Mouse (Mus musculus): ENCODE data around the gene Rem2. TPM values are rescaled to one million over a fixed set of nuclear protein-coding genes. Genes with fewer than 3 reads are reported as not detected.

Gene Rem2
- polyA plus RNA-seq, 1 experiment from 2014 or later = 40.2 TPM

DNA sequence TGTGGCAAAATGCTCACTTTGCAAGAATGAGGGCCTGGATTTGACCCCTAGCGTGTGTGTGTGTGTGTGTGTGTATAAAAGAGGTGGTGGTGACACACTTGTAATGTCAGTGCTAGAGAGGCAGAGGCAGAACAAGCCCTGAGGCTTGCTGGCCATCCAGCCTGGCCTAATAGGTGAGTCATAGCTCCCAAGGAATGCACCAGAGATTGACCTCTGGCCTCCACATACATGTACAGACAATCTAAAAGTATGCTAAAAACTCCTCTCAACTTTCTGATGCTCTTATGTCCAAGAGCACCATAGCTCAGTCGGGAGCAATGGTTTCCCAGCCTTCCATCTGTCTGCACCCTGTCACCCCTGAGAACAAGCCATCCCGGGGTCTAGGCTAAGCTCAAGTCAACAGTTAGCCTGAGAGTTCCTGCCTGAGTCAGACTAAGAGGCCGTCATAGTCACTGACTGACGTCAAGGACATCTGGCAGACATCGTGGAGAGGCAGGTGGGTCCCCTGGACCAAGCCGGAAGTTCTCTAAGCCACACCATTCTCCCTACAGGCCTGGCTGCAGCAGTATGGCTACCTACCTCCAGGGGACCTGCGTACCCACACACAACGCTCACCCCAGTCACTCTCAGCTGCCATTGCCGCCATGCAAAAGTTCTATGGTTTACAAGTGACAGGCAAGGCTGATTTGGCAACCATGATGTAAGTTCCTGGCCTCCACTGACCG lies 40.5 kb upstream of the Rem2 start:
- no peaks in the 10 kb centered on the region for H3K9me3 ChIP-seq
- no peak for DNase-seq (ENCODE audit: low spot score)
- H3K27ac ChIP-seq = no peak overlapping the region
- 88% methylated on average over 11 of the region's 11 CpGs for WGBS
- peaks cover 9% of the 10 kb centered on the region for H3K27me3 ChIP-seq (ENCODE audit: insufficient read depth, poor library complexity, severe bottlenecking)
- H3K4me3 ChIP-seq = no peak overlapping the region
- H3K4me1 ChIP-seq (replicated peaks) = peaks cover 58% of the 10 kb centered on the region
- peaks cover 57% of the 10 kb centered on the region for H3K36me3 ChIP-seq

DNA sequence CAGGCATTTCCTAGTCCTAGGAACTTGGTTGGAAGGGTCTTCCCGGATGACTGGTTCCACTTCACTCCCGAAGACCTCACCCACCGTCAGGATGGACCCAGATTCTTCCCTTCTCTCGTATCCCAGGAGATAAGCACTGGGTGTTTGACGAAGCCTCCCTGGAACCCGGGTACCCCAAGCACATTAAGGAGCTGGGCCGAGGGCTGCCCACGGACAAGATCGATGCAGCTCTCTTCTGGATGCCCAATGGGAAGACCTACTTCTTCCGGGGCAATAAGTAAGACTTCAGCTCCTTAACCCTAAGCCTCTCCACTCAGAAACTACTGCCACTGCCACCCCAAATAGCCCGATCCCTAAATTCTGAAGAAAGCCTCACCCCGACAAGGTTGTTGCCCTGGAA lies 36.7 kb upstream of the Rem2 start:
- WGBS = 86% methylated on average over 12 of the region's 12 CpGs
- no peaks in the 10 kb centered on the region for H3K9me3 ChIP-seq
- 0 out of 2 replicates have a peak, but pooled peaks cover 2% of the 10 kb centered on the region for H3K27me3 ChIP-seq (ENCODE audit: insufficient read depth, poor library complexity, severe bottlenecking)
- no peak overlapping the region for H3K27ac ChIP-seq
- H3K4me3 ChIP-seq = no peak overlapping the region
- no peak for DNase-seq (ENCODE audit: low spot score)
- H3K4me1 ChIP-seq (replicated peaks) = peaks cover 42% of the 10 kb centered on the region
- peaks cover 71% of the 10 kb centered on the region for H3K36me3 ChIP-seq

DNA sequence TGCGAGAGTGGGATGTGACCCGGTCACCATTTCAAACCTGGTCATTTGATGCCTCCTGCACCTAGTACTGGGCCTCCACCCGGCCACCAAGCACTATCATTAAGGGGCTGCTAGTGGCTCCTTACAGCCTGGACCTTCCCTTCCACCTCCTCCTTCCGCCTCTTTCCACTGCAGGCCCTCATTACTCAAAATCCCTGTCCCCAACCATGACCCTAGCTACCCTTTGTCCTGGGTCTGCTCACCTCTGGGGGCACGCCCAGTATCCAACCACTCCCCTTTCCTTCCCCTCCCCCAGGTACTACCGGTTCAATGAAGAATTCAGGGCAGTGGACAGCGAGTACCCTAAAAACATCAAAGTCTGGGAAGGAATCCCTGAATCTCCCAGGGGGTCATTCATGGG lies 36.3 kb upstream of the Rem2 start:
- Histone ChIP-seq H3K36me3 (peaks cover 69% of the 10 kb centered on the region), H3K9me3 (no peaks in the 10 kb centered on the region), H3K4me1 (replicated peaks) (peaks cover 38% of the 10 kb centered on the region), H3K4me3 (no peak overlapping the region), H3K27ac (no peak overlapping the region), H3K27me3 (ENCODE audit: insufficient read depth, poor library complexity, severe bottlenecking) (0 out of 2 replicates have a peak, but pooled peaks cover 2% of the 10 kb centered on the region)
- no peak for DNase-seq (ENCODE audit: low spot score)
- 72% methylated on average over 7 of the region's 7 CpGs for WGBS

DNA sequence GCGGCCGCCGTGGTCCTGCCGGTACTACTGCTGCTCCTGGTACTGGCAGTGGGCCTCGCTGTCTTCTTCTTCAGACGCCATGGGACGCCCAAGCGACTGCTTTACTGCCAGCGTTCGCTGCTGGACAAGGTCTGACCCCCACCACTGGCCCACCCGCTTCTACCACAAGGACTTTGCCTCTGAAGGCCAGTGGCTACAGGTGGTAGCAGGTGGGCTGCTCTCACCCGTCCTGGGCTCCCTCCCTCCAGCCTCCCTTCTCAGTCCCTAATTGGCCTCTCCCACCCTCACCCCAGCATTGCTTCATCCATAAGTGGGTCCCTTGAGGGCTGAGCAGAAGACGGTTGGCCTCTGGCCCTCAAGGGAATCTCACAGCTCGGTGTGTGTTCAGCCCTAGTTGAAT lies 35.4 kb upstream of the Rem2 start:
- Histone ChIP-seq H3K27ac (no peak overlapping the region), H3K9me3 (no peaks in the 10 kb centered on the region), H3K4me3 (no peak overlapping the region), H3K27me3 (ENCODE audit: insufficient read depth, poor library complexity, severe bottlenecking) (0 out of 2 replicates have a peak, but pooled peaks cover 3% of the 10 kb centered on the region), H3K4me1 (replicated peaks) (peaks cover 29% of the 10 kb centered on the region), H3K36me3 (peaks cover 64% of the 10 kb centered on the region)
- no peak for DNase-seq (ENCODE audit: low spot score)
- 91% methylated on average over 14 of the region's 14 CpGs for WGBS

DNA sequence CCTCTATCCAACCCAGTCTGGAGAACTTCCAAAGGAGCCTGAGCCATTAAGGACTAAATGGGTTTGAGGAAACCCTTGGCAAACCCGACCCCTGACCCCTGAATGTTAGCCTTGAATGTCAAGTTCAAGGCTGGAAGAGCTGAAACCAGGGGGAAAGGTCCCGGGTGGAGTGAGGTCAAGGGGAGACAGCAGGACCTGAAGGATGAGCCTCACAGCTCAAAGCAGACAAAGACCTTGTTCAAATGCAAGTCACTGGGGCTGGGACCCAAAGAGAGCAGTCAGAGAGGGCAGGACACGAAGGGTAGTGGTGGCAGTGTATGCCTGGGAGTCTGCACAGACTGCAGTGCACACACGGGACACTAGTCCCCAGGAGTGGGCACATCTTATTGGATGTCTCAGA lies 34.5 kb upstream of the Rem2 start:
- 80% methylated on average over 4 of the region's 4 CpGs for WGBS
- H3K27ac ChIP-seq = no peak overlapping the region
- no peak for DNase-seq (ENCODE audit: low spot score)

DNA sequence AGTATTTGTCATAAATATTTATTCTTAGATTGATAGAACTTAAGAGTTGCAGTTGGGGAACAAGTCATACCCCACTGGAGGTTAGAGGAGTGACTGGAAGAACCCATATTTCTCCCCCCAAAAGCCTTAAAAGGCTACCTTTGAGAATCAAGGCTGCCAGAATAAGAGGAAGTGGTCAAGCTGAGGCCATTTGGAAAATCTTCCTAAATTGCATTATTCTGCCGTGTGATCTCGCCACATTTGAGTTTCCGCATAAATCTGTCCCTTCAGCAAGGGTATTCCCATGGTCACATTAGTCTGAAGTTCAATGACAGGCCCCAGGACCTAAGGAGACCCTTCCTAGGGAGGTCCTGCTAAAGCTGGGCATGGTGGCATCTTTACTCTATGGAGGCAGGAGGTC lies 33.4 kb upstream of the Rem2 start:
- Histone ChIP-seq H3K9me3 (no peaks in the 10 kb centered on the region), H3K4me3 (no peak overlapping the region), H3K27ac (peak overlapping the region; percentile 47; the same call in 1 of the 2 replicates), H3K4me1 (replicated peaks) (peaks cover 27% of the 10 kb centered on the region), H3K36me3 (peaks cover 43% of the 10 kb centered on the region), H3K27me3 (ENCODE audit: insufficient read depth, poor library complexity, severe bottlenecking) (0 out of 2 replicates have a peak, but pooled peaks cover 5% of the 10 kb centered on the region)
- DNase-seq (ENCODE audit: low spot score) = no peak
- WGBS = 90% methylated on average over 3 of the region's 3 CpGs

More for the DNA sequence above, 34.5 kb upstream of the Rem2 start:
- Histone ChIP-seq H3K27me3 (ENCODE audit: insufficient read depth, poor library complexity, severe bottlenecking) (0 out of 2 replicates have a peak, but pooled peaks cover 5% of the 10 kb centered on the region), H3K4me3 (no peak overlapping the region), H3K36me3 (peaks cover 55% of the 10 kb centered on the region), H3K4me1 (replicated peaks) (peaks cover 27% of the 10 kb centered on the region), H3K9me3 (no peaks in the 10 kb centered on the region)

DNA sequence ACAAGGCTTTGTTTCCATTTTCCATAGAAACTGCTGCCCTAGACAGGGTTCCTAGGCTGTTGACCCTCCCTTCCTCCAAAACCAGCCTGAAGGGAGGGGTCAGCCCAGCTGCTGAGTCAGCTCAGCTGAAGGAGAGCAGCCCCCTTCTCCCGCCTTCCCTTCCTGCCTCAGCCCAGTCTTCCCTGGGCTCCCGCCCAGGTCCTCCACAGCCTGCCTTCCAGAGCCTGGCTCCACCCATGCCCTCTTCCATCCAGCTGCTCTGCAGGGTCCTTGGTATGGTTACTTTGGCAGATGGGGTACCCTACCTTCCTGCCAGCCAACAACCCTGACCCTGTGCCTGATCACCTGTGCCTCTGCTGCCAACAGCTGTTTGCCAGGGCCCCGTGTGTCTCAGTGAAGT lies 32.7 kb upstream of the Rem2 start:
- peak; percentile 47 for DNase-seq (ENCODE audit: low spot score)
- H3K36me3 ChIP-seq = peaks cover 37% of the 10 kb centered on the region
- peak overlapping the region; percentile 47; the same call in 1 of the 2 replicates for H3K27ac ChIP-seq
- H3K4me3 ChIP-seq = no peak overlapping the region
- 0 out of 2 replicates have a peak, but pooled peaks cover 5% of the 10 kb centered on the region for H3K27me3 ChIP-seq (ENCODE audit: insufficient read depth, poor library complexity, severe bottlenecking)
- no peaks in the 10 kb centered on the region for H3K9me3 ChIP-seq
- H3K4me1 ChIP-seq (replicated peaks) = peaks cover 27% of the 10 kb centered on the region
- WGBS = 24% methylated on average over 3 of the region's 3 CpGs

DNA sequence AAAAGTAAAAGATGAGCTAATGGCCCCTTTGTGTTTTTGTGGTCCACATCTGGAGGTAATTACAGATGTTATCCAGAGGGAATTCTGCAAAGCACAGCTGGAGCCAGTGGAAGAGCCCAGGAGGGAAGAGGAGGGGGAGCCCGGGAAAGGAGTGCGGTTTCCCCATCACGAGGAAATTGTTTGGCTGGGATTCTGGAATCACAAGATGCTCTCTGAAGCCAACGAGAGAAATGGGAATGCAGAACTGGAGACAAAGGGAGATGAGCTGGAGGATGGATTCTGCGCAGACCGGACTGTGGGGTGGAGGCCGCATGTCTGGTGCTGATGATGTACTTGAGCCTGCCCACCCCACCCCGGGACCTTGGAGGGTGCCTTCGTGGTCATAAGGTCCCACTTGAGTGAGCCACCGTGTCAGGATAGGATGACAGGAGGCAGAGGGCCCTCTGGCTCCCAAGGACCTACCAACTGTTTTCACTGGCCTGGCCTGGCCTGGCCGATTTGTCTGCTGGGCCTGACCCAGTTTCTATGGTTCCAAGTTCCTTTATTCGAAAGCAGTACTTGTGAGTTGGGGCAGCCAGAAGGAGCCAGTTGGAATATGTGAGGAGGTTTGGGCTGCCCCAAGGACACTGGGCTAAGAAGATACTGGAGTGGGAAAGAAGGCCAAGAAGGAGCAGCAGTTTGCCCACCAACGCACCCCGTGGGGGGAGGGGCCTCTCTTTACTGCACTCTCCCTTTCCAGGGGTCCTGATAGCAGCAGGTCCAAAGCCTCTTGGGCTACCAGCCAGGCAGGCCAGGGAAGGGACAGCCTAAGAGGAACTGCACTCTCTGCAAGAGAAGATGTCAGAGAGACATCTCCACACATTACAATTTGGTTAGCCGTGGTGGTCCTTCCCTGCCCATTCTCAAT lies 31.9 kb upstream of the Rem2 start:
- Histone ChIP-seq H3K9me3 (no peaks in the 10 kb centered on the region), H3K27ac (0 out of 2 replicates have a peak overlapping the region, but pooled peaks have one; percentile 47), H3K4me3 (no peak overlapping the region), H3K4me1 (replicated peaks) (peaks cover 30% of the 10 kb centered on the region), H3K27me3 (ENCODE audit: insufficient read depth, poor library complexity, severe bottlenecking) (0 out of 2 replicates have a peak, but pooled peaks cover 5% of the 10 kb centered on the region), H3K36me3 (peaks cover 29% of the 10 kb centered on the region)
- WGBS = 64% methylated on average over 15 of the region's 15 CpGs
- DNase-seq (ENCODE audit: low spot score) = no peak

DNA sequence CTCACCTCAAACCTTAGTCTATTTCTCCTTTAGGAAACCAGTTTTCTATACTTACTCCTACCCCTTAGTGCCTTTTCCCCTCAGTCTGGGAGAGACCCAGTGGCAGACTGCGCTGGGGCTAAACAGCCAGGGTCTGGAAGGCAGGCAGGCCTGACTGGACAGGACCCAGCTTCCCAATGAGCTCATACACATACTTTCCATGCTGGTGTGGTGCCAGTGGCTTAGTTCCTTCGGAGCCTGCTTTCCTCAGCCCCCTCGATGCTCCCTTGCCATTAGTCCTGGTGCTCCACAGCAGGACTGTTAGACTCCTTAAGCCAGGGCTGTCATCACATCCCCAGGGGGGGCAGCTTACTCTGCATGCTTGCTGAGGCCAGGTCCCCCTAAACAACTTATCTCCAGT lies 30.4 kb upstream of the Rem2 start:
- Histone ChIP-seq H3K27me3 (ENCODE audit: insufficient read depth, poor library complexity, severe bottlenecking) (0 out of 2 replicates have a peak, but pooled peaks cover 4% of the 10 kb centered on the region), H3K4me3 (no peak overlapping the region), H3K27ac (no peak overlapping the region), H3K36me3 (peaks cover 14% of the 10 kb centered on the region), H3K4me1 (replicated peaks) (peaks cover 27% of the 10 kb centered on the region), H3K9me3 (no peaks in the 10 kb centered on the region)
- WGBS = 67% methylated on average over 3 of the region's 3 CpGs
- DNase-seq (ENCODE audit: low spot score) = no peak

DNA sequence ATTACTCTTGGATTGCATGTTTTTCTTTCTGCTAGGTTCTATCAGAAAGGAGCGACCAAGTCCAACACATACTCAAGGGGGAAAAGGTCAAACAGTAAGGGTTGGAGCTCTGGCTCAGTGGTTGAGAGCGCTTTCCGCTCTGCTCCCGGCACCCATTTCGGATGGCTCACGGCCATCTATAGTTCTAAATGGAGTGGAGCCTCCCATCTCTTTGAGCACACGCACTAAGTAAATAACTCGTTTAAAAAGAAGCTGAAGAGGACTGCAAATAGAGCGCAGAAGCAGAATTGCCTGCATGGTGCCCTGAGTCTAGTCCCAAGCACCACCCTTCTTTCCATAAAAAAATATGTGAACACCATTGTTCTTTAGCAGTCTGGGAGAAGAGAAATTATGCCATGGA lies 22.3 kb upstream of the Rem2 start:
- Histone ChIP-seq H3K9me3 (no peaks in the 10 kb centered on the region), H3K4me3 (no peak overlapping the region), H3K4me1 (replicated peaks) (peaks cover 7% of the 10 kb centered on the region), H3K36me3 (no peaks in the 10 kb centered on the region), H3K27ac (no peak overlapping the region), H3K27me3 (ENCODE audit: insufficient read depth, poor library complexity, severe bottlenecking) (no peaks in the 10 kb centered on the region)
- DNase-seq (ENCODE audit: low spot score) = no peak
- 88% methylated on average over 9 of the region's 9 CpGs for WGBS

DNA sequence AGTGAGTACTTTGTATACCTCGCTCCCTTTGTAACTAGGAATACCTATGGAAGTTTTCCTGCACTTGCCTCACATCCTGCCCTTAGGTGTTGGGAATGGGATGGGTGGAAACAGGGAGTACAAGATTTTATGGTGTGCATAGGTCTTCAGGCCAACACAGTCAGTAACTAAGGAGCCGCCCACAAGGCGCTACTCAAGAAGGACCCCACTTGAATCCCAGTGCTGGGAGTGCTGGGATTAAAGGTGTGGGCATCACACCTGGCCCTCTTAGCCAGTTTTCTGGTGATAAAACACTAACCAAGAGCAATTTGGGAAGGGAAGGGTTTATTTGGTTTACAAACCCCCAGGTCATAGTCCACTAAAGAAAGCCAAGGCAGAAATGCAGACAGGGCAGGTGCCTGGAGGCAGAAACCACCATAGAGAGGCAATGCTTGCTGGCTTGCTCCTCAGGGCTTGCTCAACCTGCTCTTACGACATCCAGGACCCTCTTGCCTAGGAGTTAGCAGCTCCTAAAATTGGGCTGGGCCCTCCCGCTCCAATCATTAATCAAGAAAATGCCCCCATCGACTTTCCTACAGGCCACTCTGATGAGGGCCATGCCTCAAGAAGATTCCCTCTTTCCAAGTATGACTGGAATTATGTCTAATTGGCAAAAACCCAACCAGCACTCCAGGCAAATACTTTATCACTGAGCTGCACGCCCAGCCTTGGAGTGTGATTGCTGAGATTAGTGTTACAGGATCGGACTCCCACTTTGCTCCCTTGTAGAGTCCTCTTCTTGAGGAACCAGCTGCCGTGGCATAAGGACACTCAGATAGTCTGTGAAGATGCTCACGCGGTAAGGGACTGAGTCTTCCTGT lies 21.0 kb upstream of the Rem2 start:
- 90% methylated on average over 11 of the region's 11 CpGs for WGBS
- no peak for DNase-seq (ENCODE audit: low spot score)
- no peak overlapping the region for H3K27ac ChIP-seq
- no peak overlapping the region for H3K4me3 ChIP-seq
- H3K9me3 ChIP-seq = no peaks in the 10 kb centered on the region
- no peaks in the 10 kb centered on the region for H3K27me3 ChIP-seq (ENCODE audit: insufficient read depth, poor library complexity, severe bottlenecking)
- H3K36me3 ChIP-seq = no peaks in the 10 kb centered on the region
- no peaks in the 10 kb centered on the region for H3K4me1 ChIP-seq (replicated peaks)

DNA sequence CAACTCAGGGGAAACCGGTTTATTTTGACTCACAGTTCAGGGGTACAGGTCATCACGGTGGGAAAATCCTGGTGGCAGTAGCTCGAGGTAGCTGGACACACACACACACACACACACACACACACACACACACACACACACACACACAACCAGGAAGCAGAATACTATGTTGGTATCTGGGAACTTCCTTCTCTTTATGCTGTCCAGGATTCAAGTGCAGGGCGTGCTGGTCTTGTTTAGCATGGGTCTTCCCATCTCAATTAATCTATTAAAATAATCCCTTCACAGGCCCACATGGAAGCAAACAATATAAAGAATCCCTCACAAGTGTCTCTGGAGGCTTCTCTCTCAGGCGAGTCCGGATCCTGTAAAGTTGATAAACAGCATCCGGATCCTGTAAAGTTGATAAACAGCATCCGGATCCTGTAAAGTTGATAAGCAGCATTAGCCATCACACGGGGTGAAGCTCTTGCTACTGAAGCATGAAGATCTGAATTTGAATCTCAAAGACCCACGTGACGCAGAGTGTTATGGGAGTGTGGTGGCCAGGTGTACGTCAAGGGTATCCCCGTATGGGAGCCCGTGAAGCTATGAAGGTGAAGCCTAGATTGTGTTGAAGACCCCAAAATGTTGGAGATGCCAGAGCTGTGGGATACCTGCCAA lies 17.9 kb upstream of the Rem2 start:
- H3K4me3 ChIP-seq = no peak overlapping the region
- no peaks in the 10 kb centered on the region for H3K9me3 ChIP-seq
- 90% methylated on average over 14 of the region's 14 CpGs for WGBS
- H3K27ac ChIP-seq = no peak overlapping the region
- no peaks in the 10 kb centered on the region for H3K4me1 ChIP-seq (replicated peaks)
- no peaks in the 10 kb centered on the region for H3K27me3 ChIP-seq (ENCODE audit: insufficient read depth, poor library complexity, severe bottlenecking)
- DNase-seq (ENCODE audit: low spot score) = no peak
- H3K36me3 ChIP-seq = no peaks in the 10 kb centered on the region

Data from hindbrain, embryonic 10.5 days (tissue).